Mouse (Mus musculus) heart, postnatal 10 days (tissue): ENCODE data around the gene Kmt5c. TPM values are rescaled to one million over a fixed set of nuclear protein-coding genes. Genes with fewer than 3 reads are reported as not detected.

ENCODE experiments used
- DNase-seq, 2 experiments: peaks; one replicate each; pipeline ENCODE4 v3.0.0; 2021
- intact Hi-C: fragments of 180-260 bp; cut with DNase I; formaldehyde crosslinking; loops from one replicate; pipeline ENCODE4 v1.15.1; 2025
- total RNA-seq, 2 experiments: library from RNA; stranded (reverse); gene quantifications; 2 replicates each; pipeline ENCODE4 v1.2.3; 2021

Gene Kmt5c
- total RNA-seq, 2 experiments from 2014 or later = 32.1 to 37.1 TPM

DNA sequence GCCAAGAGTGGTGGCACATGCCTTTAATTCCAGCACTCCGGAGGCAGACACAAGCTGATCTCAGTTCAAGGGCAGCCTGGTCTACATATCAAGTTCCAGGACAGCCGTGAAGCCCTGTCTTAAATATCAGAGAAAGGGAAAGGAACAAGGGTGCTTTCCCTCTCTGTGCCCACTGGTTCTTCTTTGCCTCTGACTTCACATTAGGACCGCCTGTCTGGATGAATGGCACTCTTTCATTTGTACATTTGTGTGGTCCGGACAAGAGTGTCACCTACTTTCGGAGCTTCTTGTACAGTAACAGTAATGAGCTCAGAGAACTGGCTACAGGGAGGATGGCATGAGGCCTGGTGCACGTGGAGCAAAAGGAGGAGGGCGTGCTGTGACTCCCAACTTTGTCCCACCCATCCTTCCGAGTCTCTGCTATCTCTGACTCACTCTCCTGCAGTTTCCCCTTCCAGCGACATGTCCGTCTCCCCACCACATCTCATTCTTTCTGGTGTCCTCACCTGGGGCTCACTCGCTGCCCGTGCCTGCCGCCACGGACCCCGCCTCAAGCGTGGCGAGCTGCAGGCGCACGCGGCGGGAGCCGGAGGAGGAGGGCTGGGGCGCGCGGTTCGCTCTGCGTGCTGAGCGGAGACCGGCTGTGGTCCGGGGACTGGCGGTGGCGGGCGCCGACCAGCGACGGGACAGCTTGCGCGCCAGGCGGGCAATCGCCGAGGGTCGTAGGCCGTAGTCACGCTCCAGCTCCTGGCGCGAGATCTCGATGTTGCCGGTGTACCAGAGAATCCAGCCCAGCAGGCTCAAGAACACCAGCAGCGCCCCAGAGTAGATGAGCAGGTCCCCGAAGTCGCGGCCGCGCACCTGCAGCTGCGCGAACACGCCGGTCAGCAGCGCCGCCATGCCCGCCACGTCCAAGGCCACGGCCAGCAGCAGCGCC is 48.9 kb downstream of the Kmt5c start:
- DNase-seq = peak; percentile 72 to 73
- intact Hi-C loops = loop anchor here (5.0 kb wide), 1 partner anchor 81 kb away; no protein-coding TSS in a partner anchor

DNA sequence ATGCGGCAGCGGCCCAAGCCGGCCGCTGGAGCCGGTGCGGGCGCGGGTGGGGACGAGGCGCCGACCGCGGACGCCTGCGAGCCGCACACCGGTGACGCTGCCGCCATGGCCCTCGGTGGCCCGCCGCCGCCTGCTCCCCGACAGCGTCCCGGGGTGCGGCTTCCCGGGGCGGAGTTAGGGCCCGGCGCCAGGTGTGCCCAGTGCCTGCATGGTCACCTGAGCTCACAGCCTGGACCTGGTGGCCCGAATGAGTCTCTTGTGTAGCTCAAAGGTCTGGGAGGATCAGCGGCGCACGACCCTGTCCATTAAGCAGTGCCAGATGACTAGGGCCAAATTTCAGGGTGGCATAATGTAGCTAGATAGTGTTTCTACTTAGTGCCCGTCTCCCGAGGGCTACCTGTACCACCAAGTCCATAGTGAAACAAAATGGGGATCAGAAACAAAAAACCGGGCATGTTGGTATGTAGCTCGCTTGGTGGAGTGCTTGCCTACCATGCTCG is 49.6 kb downstream of the Kmt5c start, which contains the start of gene Tmem238:
Gene Tmem238 (minus strand): TSS at position 221 of the 500 bp plus-strand sequence.
- intact Hi-C loops = loop anchor here (5.0 kb wide), 1 partner anchor 82 kb away; no protein-coding TSS in a partner anchor
- DNase-seq = peak in 1 of 2 experiments; percentile 63

DNA sequence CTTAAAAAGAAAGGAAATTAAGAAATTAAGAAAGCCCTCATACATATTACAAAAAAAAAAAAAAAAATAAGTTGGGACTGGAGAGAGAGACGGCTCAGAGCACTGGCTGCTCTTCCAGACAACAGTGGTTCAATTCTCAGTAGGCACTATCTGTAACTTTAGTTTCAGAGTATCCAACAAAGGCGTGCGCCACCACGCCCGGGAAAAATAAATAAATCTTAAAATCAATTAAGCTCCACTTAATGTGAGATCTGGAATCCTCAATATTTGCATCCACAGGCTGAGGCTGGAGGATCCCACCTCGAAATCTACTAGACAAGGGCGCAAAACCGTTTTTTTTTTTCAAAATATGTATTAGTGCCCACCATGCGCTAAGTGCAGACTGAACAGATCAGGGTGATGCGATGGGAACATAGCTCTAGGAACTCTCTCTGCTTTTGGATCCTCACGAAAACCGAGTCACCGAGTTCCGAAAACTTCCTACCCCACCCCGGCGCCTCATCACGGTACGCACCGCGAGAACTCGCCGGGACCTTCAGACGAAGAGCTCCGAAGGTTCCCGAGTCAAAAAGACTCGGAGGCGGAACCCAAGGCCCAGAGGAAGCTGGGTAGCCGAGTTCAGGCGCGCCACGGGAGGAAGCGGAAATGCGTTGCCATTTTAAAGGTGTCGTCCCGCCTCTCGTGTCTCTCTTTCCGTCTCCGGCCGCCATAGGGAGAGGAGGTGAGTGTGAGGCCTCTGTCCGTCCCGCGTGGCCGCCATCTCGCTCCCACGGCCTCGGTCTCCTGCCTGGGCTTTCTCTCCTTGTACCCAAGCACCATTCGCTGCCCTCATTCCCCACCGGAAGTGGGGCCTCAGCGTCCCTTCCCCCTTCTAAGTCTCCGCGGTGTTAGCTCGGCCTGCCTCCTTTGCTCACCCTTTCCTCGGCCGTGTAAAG is 52.6 kb downstream of the Kmt5c start, which contains the start of gene Rpl28:
Gene Rpl28 (plus strand): TSS at position 597 of the 935 bp plus-strand sequence.
- intact Hi-C loops = loop anchor here (2.0 kb wide), 3 partner anchors 18 to 168 kb away; partner anchors contain the start of gene Kmt5c
- peak; percentile 97 to 98 for DNase-seq

DNA sequence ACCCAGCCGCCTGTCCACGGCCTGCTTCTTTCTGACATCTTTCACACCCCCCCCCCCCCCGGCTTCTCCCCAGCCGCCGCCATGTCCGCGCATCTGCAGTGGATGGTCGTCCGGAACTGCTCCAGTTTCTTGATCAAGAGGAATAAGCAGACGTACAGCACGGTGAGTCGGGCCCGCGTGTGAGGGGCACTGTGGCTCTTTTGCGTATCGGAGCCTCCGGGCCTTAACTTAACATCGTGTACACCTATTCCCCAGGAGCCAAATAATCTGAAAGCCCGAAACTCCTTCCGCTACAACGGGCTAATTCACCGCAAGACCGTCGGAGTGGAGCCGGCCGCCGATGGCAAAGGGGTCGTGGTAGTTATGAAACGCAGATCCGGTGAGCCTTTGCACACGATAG is 53.3 kb downstream of the Kmt5c start:
- DNase-seq = peak in 1 of 2 experiments; percentile 16
- intact Hi-C loops = loop anchor here (2.0 kb wide), 3 partner anchors 18 to 168 kb away; partner anchors contain the start of gene Kmt5c

DNA sequence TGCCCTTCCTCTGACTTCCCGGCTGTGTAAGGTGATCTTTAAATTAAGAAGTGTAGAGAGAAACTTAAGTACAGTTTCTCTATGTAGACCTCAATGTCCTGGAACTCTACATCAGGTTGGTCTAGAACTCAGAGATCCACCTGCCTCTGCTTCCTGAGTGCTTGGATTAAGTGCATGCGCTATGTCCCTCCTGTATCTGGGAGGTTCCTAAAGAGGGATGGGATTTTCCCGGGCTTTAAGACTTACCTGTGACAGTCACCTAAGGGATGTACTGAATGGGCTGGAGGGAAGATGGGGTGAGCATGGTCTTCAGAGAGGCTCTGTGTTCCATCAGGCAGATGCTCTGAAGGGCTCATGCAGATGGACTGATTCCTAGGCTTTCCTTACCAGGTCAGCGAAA is 53.8 kb downstream of the Kmt5c start:
- DNase-seq = no peak
- intact Hi-C loops = loop anchor here (2.0 kb wide), 3 partner anchors 17 to 169 kb away; partner anchors contain the start of gene Kmt5c

DNA sequence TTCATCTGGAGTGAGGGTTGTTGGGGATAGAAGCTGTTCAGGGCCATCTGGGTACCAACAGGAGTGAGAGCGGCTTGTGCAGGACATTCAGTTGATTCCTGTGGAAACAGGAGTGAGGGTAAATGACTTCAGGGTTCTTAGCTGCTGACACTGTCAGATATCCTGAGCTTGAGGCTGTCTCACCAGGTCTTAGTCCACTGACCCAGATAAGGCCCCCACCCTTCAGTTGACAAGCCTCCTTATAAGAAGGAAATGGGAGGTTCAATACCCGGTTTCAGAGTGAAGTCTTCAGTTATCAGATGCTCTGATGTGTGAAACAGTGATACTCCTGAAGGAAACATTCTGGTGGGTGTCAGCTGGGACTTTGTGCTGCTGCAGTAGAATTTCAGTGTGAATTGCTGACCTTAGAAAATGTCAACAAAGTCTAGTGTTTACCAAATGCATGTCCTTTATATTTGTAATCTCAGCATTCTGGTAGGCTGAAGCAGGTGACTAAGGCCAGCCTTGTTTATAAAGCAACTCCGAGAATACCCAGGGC is 54.8 kb downstream of the Kmt5c start:
- DNase-seq = no peak
- intact Hi-C loops = no loop called here

DNA sequence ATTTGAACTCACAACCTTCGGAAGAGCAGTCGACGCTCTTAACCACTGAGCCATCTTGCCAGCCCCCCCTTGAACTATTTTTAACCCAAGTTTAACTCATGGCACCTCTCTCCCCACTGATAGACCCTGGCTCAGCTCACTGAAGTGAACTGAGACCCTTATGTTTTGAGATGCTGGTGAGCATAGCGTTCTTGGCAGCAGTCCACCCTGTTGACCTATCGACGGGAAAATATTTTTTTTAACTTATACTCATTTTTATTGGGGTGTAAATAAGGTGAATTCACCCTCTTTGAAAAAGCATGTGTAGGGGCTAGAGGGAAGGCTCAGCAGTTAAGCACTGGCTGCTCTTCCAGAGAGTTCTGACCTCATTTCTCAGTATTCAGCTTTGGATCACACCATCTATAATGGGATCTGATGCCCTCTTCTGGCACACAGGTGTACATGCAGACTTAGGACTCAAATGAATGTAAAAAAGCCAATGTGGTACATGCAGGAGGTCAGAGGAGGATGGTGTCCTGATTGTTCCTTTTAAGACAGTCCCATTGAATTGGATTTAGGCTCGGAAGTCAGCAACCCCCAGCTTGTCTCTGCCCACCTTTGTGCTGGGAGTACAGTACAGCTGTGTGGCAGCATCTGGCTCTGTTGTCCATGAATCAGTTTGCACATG is 56.0 kb downstream of the Kmt5c start:
- peak; percentile 32 to 42 for DNase-seq
- intact Hi-C loops = loop anchor here (2.0 kb wide), 1 partner anchor 239 kb away; no protein-coding TSS in a partner anchor

Other genes starting within 250 kb of the Kmt5c start
- 10 to 100 TPM; 74.8 to 97.1 TPM for gene Ppp1r12c, start 238.4 kb upstream of the Kmt5c start, total RNA-seq
- gene Tnnt1, start 223.7 kb upstream of the Kmt5c start, total RNA-seq = 10 to 100 TPM; 36.1 to 38.1 TPM
- 1,000 to 10,000 TPM; 6,124 to 6,345 TPM for gene Tnni3, start 215.9 kb upstream of the Kmt5c start, total RNA-seq
- gene Dnaaf3, start 207.7 kb upstream of the Kmt5c start, total RNA-seq = under 1 TPM; 0.81 to 0.87 TPM
- 1 to 10 TPM; 1.7 to 2.4 TPM for gene Syt5, start 192.6 kb upstream of the Kmt5c start, total RNA-seq
- not detected for gene Ptprh, start 136.1 kb upstream of the Kmt5c start, total RNA-seq
- 1 to 10 TPM; 6.2 to 6.6 TPM for gene Tmem86b, start 108.7 kb upstream of the Kmt5c start, total RNA-seq
- 10 to 100 TPM; 77.3 to 80.7 TPM for gene Ppp6r1, start 81.1 kb upstream of the Kmt5c start, total RNA-seq
- gene Hspbp1, start 55.0 kb upstream of the Kmt5c start, total RNA-seq = 10 to 100 TPM; 45.0 to 46.7 TPM
- gene Brsk1, start 49.5 kb upstream of the Kmt5c start, total RNA-seq = 1 to 10 TPM; 2.5 to 3.8 TPM
- under 1 TPM in 1 of 2 experiments, not detected in 1; 0.20 TPM for gene Tmem150b, start 14.9 kb upstream of the Kmt5c start, total RNA-seq
- gene Cox6b2, start 13.0 kb downstream of the Kmt5c start, total RNA-seq = 10 to 100 TPM in 1 of 2 experiments, 1 to 10 TPM in 1; 7.4 to 10.9 TPM
- gene Fam71e2, start 31.2 kb downstream of the Kmt5c start, total RNA-seq = not detected
- gene Il11, start 42.7 kb downstream of the Kmt5c start, total RNA-seq = not detected
- gene Tmem190, start 42.8 kb downstream of the Kmt5c start, total RNA-seq = not detected
- gene Tmem238, start 49.5 kb downstream of the Kmt5c start, total RNA-seq = 1 to 10 TPM; 3.7 to 4.2 TPM
- gene Rpl28, start 52.8 kb downstream of the Kmt5c start, total RNA-seq = 100 to 1,000 TPM; 630 to 679 TPM
- gene Ube2s, start 72.5 kb downstream of the Kmt5c start, total RNA-seq = 100 to 1,000 TPM; 149 to 152 TPM
- gene Shisa7, start 104.6 kb downstream of the Kmt5c start, total RNA-seq = under 1 TPM in 1 of 2 experiments, not detected in 1; 0.15 TPM
- gene Isoc2b, start 130.1 kb downstream of the Kmt5c start, total RNA-seq = 1 to 10 TPM; 3.6 to 4.7 TPM
- gene Isoc2a, start 137.0 kb downstream of the Kmt5c start, total RNA-seq = 10 to 100 TPM; 15.8 to 16.3 TPM
- not detected for gene Gm36210, start 166.4 kb downstream of the Kmt5c start, total RNA-seq
- gene Zfp628, start 175.1 kb downstream of the Kmt5c start, total RNA-seq = 10 to 100 TPM; 11.8 to 13.8 TPM
- 1 to 10 TPM; 4.9 to 5.2 TPM for gene Nat14, start 181.9 kb downstream of the Kmt5c start, total RNA-seq
- gene Ssc5d, start 185.7 kb downstream of the Kmt5c start, total RNA-seq = 10 to 100 TPM; 12.5 TPM
- 1 to 10 TPM; 7.2 to 9.0 TPM for gene Sbk2, start 224.3 kb downstream of the Kmt5c start, total RNA-seq
- 10 to 100 TPM; 11.9 to 22.0 TPM for gene Sbk3, start 231.1 kb downstream of the Kmt5c start, total RNA-seq